Mouse (Mus musculus) kidney, postnatal 36 days (tissue): ENCODE measurements around the gene Cfap57.
"Not testable (repeated sequence)": the region's sequence is repeated elsewhere in the genome, so short reads cannot be mapped to it uniquely, and the experiment has no call there.

ENCODE experiments used
- DNase-seq, 2 experiments: peaks; one replicate each; pipeline ENCODE4 v3.0.0; 2021 to 2022; ENCODE audit warnings: mixed read lengths in 2 of 2

The Cfap57 gene

GRCm38 (mm10) chr4:118518208-118518607 is 102.4 kb downstream of the Cfap57 start:
- no peak for DNase-seq

- DNase-seq = no peak
These were observed 103.0 kb downstream of the Cfap57 start for GRCm38 (mm10) chr4:118517497-118518146.

GRCm38 (mm10) chr4:118516699-118517496 is 103.7 kb downstream of the Cfap57 start:
- DNase-seq = peak; percentile 75 to 76

- DNase-seq = no peak
These were observed 111.5 kb downstream of the Cfap57 start for GRCm38 (mm10) chr4:118509050-118509449.

- DNase-seq = not testable (repeated sequence)
These were observed 113.4 kb downstream of the Cfap57 start for GRCm38 (mm10) chr4:118507171-118507570.

- DNase-seq = no peak
These were observed 115.0 kb downstream of the Cfap57 start for GRCm38 (mm10) chr4:118505551-118505950.
